Mouse (Mus musculus): ENCODE measurements around the gene 1810009A15Rik. TPM values are rescaled to one million over a fixed set of nuclear protein-coding genes. Genes with fewer than 3 reads are reported as not detected.
A peak's percentile ranks its signal among the peaks of the same experiment; 100 is the strongest.
"Not testable (repeated sequence)": the region's sequence is repeated elsewhere in the genome, so short reads cannot be mapped to it uniquely, and the experiment has no call there.

1810009A15Rik gene
- total RNA-seq (2022), result 10 to 100 TPM; 32.6 to 54.7 (median 45.3) TPM

DNA sequence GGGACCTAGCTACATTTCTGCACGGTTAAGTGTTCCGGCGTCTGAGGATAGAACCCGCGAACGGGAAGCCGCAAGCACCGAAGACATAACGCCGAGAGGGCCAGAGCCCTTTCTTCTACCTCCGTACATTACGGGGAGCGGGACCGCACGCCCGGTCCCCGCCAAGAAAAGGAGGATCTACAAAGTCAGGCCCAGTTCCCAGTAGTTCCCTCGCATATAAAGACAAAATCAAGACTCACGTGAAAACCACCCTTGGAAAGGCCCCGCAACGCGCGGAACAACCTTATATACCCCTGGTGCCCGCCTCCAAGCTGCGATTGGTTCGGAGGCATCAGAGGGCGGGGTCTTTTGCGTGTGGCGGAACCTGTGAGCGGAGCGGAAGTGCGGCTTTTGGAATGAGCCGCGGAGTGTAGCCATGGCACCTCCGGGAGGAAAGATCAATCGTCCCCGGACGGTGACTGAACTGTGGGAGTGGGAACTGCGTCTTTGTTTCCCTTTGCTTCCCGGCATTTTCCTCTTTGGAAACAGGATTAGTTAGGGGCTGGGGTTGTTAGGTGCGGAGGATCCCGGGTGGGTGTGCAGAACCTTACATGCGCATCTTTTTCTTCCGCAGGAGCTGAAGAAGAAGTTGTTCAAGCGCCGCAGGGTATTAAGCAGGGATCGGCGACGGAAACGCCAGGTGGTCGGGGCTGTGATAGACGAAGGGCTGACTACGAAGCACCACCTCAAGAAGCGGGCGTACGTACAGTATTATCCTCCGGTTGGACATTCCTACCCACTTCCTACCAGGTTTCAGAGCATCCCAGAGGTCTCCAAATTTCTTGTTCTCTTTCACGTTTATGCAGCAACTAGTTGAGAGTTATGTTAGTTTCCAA, at the start of gene 1810009A15Rik, which contains the start of gene Gm49416:
TSS of gene 1810009A15Rik (plus strand) at position 343 of the 875 bp plus-strand sequence.
TSS of gene Gm49416 (plus strand) at position 416 of the 875 bp plus-strand sequence.
- peak; percentile 93 for DNase-seq

DNA sequence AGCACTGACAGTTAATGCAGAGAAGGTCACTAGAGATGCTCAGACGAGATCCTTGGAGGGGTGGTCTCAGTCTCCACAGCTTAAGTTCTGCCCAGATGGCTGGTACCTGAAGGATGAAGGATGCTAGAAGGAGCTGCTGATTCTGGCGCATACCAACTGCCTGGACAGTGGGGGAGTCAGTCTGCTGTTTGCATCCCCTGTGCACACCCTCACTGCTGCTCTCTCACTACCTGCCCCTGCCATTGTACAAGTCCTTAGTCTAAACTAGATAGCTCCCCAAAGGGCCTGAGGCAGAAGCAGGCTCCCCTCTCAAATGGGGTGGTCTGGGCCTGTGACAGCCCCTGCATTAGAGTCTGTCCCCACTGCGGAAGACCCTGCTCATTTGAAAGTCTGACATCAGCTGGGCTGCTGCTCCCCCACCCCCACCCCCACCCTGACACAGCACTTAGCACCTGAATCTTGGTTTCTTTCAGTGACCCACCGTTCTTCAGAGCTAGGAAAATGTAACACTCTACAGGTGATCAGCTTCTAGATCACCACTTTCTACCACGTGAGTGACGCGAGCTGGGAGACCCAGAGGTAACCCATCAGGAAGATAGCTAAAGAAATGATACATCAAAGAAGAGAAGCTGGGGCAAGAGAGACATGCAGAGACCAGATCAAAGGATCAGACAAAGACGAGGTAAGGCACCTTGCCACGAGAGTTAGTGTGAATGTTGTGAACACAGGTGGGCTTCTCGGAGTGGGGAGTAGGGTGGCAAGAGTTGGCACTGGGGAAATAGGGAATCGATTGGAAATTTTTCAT, 49.3 kb upstream of the 1810009A15Rik start, which contains the start of gene Gng3:
TSS of gene Gng3 (minus strand) at position 92 of the 805 bp plus-strand sequence.
- no peak for DNase-seq

DNA sequence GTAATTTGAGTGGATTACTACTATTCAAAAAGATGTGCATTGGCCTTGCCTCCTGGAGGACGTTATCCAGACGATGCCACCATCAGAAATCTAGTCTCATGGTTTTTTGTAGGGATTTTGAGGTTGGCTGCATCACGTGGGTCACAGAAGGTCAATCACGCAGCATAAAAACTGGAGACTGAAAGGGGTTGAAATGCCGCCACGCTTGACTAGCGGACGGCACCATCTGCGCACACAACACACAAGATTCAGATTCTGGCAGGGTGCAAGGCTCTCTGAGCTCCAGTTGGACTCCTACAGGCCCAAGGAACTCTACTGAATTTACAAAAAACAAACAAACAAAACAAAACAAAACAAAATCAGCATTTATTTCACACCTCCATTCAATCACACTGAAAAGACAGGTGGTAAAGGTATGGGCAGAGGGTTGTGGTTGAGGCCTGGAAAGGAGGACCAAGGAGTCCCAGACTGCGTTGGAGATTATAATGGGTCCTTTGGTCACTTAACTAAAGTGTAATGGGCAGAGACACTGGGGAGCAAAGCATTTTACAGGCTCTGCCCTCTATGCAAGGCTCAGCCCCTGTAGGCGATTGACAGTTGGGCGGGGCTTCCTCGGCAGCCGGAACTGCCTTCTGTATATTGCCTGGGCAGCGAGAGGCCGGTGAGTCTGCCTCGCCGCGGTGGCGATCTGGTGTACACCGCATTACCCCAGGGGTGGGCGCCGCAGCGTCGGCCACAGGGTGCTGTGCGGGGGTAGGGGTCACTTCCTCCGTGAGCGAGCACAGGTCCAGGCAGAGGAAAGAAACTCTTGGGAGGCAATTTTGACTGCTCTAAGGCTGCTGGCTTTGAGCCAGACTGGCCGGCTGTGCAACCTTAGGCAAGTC, 48.5 kb upstream of the 1810009A15Rik start:
- peak; percentile 79 for DNase-seq

DNA sequence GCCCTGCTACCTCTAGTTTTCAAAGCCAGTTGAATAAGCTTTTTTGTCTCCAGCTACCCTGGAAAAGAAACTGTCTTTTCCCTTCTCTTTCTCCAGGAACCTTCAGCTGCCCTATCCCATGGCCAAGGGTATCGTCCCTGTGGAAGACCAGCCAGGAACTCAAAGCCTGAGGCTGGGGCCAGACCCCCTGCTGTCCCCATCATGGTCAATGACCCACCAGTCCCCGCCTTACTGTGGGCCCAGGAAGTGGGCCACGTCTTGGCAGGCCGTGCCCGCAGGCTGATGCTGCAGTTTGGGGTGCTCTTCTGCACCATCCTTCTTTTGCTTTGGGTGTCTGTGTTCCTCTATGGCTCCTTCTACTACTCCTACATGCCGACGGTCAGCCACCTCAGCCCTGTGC, 47.6 kb upstream of the 1810009A15Rik start:
- no peak for DNase-seq

DNA sequence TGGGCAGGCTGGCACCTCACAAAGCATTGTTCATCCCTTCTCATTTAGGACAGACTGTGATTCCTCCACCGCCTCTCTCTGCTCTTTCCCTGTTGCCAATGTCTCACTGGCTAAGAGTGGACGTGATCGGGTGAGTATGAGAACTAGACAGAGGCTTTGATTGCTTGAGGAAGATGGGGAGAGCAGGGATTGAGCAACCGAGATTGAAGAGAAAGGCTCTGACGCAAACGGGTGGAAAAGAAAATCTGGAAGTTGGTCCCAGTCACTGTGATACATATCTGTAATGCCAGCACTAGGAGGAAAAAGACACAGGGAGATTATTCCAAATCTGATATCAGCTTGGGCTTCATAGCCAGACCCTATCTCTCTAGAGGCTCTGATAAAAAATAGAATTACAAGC, 45.7 kb upstream of the 1810009A15Rik start:
- no peak for DNase-seq

DNA sequence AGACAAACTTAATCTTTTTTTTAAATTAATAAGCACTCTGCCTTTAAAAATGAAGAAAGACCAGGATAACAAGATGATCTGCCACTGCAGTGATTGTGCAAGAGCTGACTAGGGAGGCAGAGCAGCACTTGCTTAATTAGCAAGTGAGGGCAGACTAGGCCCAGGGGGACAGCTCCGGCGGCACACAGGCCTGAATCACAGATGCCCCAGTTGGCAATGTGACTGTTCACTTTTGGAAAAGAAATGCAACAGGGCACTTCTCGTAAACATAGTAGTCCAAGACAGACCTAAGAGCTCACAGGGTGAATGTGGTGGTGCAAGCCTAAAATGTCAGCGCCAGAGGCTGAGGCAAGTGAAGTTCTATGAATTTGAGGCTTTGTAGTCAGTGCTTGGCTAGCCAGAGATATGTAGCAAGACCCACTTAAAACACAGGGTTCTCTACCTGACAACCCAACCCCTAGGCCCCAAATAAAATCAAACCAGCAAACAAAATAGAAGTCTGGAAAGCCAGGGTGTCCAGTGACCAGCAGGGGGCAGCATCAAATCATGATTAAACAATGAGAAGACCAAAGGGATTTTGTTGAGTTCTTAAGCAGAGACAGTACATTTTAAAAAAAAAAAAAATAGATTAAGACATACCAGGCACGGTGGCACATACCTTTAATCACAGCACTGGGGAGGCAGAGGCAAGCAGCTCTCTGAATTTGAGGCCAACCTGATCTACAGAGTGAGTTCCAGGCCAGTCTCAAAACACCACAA, 44.1 kb upstream of the 1810009A15Rik start:
- DNase-seq, result peak; percentile 67

DNA sequence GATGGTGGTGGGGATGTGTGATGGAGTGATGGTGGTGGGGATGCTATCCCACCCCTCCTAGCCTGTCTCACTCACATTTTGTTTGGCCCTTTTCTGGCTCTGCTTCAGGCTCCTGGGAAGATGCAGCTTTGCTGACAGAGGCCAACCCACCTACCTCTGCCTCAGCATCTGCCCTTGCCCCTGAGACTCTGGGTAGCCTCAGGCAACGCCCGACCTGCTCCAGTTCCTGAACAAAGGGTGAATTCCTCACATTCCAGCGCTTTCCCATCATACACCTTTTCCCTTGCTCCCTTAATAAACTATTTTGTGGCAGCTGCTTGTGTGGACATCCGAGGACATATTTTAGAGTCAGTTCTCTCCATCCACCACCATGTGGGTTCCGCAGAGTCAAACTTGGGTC, 40.3 kb upstream of the 1810009A15Rik start:
- DNase-seq, result no peak

DNA sequence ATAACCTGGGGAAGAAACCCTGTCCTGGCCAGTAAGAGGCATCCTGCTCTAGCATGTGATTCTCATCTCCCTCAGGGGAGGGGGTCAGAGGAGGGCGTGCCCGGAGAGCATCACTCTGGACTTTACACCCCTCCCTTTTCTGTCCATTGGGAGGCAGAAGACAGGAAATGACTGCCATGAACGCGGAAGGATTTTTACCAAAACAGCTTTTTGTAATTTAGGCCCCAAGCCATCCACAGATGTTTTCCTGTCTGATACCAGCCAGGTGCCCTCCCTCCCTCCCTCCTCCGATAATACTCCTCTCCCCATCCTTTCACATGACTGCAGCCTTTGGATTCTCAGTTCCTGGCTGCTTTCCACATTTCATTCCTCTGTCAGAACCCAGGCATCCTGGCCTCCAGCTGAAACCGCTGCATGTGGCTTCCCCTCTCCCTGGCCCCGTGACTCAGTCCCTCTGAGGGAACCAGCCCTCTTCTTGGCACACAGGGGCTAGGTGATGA, 38.2 kb upstream of the 1810009A15Rik start, which contains the start of gene Lrrn4cl:
TSS of gene Lrrn4cl (plus strand) at position 367 of the 500 bp plus-strand sequence.
- DNase-seq, result no peak

DNA sequence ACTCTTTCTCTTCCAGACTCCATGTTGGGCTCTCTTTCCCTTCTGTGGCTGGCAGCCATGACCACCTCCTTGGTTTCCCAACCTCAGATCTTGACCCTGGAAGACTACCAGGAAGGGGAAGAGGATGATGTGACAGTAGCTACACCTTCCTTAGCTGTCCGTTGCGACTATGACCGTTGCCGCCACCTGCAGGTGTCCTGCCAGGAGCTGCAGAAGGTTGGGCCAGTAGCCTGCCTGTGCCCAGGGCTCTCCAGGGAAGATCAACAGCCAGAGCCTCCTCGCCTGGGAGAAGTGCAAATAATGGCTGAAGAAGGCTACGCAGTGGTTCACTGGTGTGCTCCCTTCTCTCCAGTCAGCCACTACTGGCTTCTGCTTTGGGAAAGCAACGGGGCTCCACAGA, 37.0 kb upstream of the 1810009A15Rik start:
- no peak for DNase-seq

DNA sequence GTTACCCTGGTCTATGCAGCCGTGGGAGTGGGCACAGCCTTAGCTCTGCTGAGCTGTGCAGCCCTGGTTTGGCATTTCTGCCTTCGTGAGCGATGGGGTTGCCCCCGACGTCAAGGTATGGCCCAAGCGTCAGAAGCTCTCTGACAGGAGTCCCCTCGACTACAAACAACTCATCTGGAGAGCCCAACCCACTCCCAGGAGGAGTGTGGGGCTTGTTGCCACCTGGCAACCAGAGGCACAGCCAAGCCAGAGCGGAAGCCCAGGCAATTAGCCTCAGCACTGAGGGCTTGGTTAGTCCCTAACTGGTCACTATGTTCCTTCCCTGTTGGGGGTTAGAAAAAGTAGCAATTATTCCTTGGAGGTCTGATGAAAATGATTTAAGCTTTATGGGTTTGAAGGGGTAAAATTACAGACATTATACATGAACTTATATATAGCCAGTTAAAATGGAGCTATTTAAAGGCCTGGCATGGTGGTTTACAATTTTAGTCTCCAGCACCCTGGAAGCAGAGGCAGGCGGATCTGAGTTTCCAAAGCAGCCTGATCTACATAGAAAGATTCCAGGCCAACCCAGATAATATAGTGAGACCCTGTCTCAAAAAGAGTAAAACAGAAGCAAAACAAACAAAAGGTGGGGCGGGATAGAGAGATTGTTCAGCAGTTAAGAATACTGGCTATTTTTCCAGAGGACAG, 36.3 kb upstream of the 1810009A15Rik start:
- no peak for DNase-seq

DNA sequence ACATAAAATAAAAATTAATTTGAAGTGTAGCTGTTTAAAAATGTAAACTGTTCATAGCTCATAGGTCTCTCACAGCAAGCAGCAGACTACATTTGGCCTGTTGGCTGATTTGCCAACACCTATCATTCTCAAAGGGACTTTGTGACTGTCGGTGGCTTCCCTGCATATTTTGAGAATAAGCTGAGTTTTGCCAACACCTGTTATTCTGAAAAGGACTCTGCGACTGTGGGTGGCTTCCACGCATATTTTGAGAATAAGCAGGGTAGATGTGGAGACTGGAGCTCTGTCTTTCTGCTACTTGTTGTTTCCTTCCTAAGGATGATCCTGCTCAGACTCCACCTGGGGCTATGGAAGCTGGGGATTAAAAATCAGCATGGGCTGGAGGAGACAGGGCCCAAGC, 35.5 kb upstream of the 1810009A15Rik start:
- no peak for DNase-seq

DNA sequence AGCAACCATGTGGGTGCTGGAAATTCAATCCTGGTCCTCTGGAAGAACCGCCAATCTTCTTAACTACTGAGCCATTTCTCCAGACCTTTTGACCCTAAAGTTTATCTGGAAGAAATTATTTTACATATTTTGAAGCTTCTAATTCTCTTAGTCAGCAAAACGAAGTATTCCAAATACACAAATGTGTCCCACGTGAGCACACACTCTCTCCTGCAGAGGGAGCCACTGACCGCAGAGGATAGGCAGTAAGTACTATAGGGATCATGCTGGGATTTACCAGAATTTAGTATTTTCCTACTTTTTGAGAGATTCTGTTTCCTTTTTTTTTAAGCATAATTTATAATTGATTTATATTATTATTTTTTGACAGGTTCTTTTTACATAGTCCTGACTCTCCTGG, 31.0 kb upstream of the 1810009A15Rik start:
- no peak for DNase-seq

DNA sequence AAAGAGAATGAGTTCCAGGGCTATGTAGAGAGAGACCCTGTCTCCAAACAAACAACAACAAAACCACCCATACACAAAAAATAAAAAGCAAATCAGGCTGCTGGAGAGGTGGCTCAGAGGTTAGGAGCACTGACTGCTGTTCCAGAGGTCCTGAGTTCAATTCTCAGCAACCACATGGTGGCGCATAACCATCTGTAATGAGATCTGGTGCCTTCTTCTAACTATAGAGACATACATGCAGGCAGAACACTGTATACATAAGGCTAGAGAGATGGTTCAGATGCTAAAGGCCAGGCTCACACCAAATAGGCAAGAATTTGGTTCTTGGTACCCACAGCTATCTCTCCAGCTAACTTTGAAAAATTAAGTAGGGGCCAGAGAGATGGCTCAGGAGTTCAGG, 29.6 kb upstream of the 1810009A15Rik start:
- no peak for DNase-seq

DNA sequence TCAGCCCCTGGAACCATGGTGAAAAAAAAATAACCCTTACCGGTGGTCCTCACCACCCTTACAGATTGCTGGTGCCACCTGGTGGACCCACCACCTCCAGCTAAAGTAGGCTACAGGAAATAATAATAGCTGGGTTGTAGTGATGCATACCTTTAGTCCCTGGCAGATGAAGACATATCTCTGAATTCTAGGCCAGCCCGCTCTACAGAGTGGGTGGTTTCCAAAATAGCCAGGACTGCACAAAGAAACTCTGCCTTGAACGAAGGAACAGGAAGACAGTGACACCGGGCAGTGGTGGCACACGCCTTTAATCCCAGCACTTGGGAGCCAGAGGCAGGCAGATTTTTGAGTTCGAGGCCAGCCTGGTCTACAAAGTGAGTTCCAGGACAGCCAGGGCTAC, 24.4 kb upstream of the 1810009A15Rik start:
- no peak for DNase-seq

DNA sequence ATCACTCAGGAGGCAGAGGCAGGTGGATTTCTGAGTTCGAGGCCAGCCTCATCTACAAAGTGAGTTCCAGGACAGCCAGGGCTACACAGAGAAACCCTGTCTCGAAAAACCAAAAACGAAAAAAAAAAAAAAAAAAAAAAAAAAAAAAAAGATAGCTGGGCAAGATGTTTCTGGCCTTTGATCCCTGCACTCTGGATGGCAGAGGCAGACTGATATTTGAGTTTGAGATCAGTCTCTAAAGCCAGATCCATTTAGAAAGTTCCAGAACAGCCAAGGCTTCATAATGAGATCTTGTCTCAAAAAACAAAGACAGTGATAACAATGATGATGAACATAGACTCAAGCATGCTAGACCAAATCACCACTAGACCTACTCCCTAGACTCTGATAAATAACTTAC, 18.3 kb upstream of the 1810009A15Rik start:
- DNase-seq, result not testable (repeated sequence)

DNA sequence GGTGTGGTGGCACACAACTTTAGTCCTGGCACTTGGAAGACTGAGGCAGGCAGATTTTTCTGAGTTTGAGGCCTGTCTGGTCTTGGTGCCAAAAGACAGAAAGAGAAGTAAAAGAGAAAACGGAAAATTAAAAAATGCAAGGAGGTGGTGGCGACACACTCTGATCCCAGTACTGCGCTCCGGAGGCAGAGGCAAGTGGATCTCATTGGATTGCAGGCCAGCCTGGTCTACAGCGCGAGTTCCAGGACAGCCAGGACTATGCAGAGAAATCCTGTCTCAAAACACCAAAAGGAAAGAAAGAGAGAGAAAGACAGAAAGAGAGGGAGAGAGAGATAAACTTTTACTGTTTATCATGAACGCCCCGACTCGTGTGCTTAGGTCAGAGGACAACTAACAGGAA, 17.8 kb upstream of the 1810009A15Rik start:
- DNase-seq, result no peak

DNA sequence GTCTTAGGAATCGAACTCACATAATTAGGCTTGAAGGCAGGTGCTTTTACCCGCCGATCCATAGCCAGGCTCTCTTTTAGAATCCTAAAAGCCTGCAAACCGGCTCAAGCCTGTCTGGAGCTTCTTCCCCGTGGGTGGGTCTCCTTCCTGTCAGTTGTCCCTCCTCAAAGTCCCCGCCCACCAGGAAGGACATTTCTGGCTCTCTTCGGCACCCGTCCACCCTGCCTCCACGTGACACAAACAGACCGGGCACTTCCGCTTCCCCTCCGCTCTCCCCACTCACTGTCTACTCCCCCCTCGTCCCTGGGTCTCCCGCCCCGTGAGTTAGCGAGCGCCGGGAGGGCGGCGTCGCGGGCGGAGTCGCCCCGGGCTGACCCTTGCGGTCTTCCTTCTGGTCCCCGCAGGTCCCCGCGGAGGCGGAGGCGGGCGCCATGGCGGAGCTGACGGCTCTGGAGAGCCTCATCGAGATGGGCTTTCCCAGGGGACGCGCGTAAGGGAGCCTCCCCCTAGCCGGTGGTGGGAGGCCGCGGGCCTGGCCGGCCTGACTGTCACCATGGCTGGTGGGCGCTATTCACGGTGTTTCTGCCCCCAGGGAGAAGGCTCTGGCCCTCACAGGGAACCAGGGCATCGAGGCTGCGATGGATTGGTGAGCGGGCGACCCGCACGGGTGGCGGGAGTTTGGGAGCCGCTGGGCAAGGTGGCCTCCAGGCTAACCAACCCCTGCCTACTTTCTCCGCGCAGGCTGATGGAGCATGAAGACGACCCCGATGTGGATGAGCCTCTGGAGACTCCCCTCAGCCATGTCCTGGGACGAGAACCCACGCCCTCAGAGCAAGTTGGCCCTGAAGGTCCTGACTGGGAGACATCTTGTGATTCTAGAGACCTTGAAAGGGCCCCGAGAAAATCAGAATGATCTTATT, 17.1 kb upstream of the 1810009A15Rik start, which contains the start of gene Ubxn1:
TSS of gene Ubxn1 (plus strand) at position 230 of the 920 bp plus-strand sequence.
- peak; percentile 98 for DNase-seq

DNA sequence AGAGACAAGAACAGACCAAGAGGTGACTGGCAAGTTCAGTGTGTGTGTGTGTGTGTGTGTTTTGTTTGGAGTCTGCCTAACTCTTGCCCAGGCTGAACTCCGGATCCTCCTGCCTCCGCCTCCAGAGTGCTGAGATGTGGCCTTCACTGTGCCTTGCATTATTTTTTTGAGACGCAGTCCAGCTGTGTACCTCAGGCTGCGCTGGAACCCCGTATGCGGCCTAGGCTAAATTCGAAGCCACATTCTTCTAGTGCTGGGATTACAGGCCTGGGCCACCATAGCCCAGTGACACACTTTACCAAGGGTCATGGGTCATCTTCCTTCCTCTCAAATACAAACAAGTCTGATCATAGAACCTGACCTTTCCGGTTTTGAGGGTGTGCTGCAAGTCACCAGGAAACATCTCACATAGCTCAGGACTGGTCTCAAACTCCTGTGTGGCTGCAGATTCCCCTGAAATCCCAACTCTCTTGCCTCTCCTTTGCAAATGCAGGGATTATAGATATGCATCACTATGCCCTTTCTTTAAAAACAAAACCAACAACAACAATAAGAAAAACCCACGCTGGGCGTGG, 16.3 kb upstream of the 1810009A15Rik start:
- no peak for DNase-seq

DNA sequence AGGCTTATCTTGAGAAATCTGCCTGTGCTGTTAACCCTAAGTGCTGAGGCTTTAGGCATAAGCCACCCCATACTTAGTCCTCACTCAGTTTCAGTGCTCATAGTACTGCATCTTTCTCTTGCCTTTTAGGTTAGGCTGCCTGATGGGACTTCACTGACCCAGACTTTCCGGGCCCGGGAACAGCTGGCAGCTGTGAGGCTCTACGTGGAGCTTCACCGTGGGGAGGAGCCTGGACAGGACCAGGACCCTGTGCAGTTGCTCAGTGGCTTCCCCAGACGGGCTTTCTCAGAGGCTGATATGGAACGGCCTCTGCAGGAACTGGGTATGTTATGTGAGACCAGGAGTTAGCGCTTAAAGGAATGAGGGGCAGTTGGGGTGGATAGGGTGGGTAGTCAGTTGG, 13.6 kb upstream of the 1810009A15Rik start:
- DNase-seq, result no peak
